Mouse (Mus musculus) CH12.LX (cell line): ENCODE data around the gene Ddi2. TPM values are rescaled to one million over a fixed set of nuclear protein-coding genes. Genes with fewer than 3 reads are reported as not detected.

Source experiments
- DNase-seq: peaks from one replicate; pipeline ENCODE4 v3.0.0-alpha.2; 2013; ENCODE audit errors: extremely low read depth
- H3K27ac ChIP-seq: 2 replicates; pipeline ENCODE4 v1.5.1; 2012; ENCODE audit warnings: low read depth, mild to moderate bottlenecking, control low read depth, moderate library complexity; ENCODE audit not compliant: insufficient read depth
- H3K27me3 ChIP-seq: replicated peaks from 2 replicates; pipeline ENCODE3; 2012; ENCODE audit warnings: inconsistent platforms
- H3K36me3 ChIP-seq, 2 experiments: replicated peaks in 1 of 2; 2 replicates each; pipeline versions ENCODE3 to v1.6.1; 2012; ENCODE audit warnings: inconsistent platforms in 1 of 2, low read length in 1 of 2, mild to moderate bottlenecking in 1 of 2, mixed read lengths in 1 of 2, moderate library complexity in 1 of 2; ENCODE audit not compliant: control insufficient read depth in 1 of 2, insufficient read depth in 1 of 2
- H3K4me1 ChIP-seq, 2 experiments: 2 replicates each; pipeline ENCODE4 v1.6.1; 2012; ENCODE audit warnings: inconsistent platforms in 1 of 2, moderate library complexity in 1 of 2; ENCODE audit not compliant: insufficient read depth in 2 of 2, control insufficient read depth in 1 of 2
- H3K4me2 ChIP-seq: 2 replicates; pipeline ENCODE4 v1.6.1; 2012; ENCODE audit warnings: low read depth, mild to moderate bottlenecking, control low read depth; ENCODE audit not compliant: poor library complexity, insufficient read depth, severe bottlenecking
- H3K4me3 ChIP-seq, 3 experiments: fragments of 150-350 bp in 1 of 3; sonication (generic) in 1 of 3; replicated peaks in 1 of 3; 2 replicates each; pipeline versions ENCODE3 to v1.5.1; 2011 to 2012; ENCODE audit warnings: low read depth in 2 of 3, low read length in 2 of 3, mild to moderate bottlenecking in 2 of 3, moderate library complexity in 2 of 3, control low read depth in 1 of 3, improper control_type of control experiment in 1 of 3, inconsistent platforms in 1 of 3, mixed read lengths in 1 of 3; ENCODE audit not compliant: poor library complexity in 1 of 3
- H3K79me2 ChIP-seq: replicated peaks from 2 replicates; pipeline ENCODE4 v1.6.1; 2012; ENCODE audit warnings: mild to moderate bottlenecking, moderate library complexity; ENCODE audit not compliant: control insufficient read depth, poor library complexity, insufficient read depth, severe bottlenecking; ENCODE audit errors: extremely low read depth
- H3K9ac ChIP-seq: 2 replicates; pipeline ENCODE4 v1.6.1; 2012; ENCODE audit warnings: low read depth, mild to moderate bottlenecking, control low read depth, moderate library complexity; ENCODE audit not compliant: insufficient read depth
- H3K9me3 ChIP-seq: replicated peaks from 2 replicates; pipeline ENCODE3; 2012; ENCODE audit warnings: low read length, inconsistent platforms, mixed read lengths
- BHLHE40 ChIP-seq: IDR thresholded peaks from 2 replicates; pipeline ENCODE4 v1.6.1; 2011; ENCODE audit warnings: mild to moderate bottlenecking, low read depth, low read length, improper control_type of control experiment
- CHD1 ChIP-seq: IDR thresholded peaks from 2 replicates; pipeline ENCODE4 v1.6.1; 2012; ENCODE audit warnings: low read depth, low read length, improper control_type of control experiment, inconsistent platforms
- CTCF ChIP-seq, 2 experiments: IDR thresholded peaks in 1 of 2; conservative IDR thresholded peaks in 1 of 2; 2 replicates each; pipeline ENCODE4 v1.5.1; 2011 to 2012; ENCODE audit warnings: low read depth in 2 of 2, low read length in 2 of 2, improper control_type of control experiment in 1 of 2, inconsistent platforms in 1 of 2, mild to moderate bottlenecking in 1 of 2, moderate library complexity in 1 of 2
- E2F4 ChIP-seq: IDR thresholded peaks from 2 replicates; pipeline ENCODE4 v1.6.1; 2011; ENCODE audit warnings: low read depth, low read length, improper control_type of control experiment; ENCODE audit not compliant: insufficient replicate concordance
- EP300 ChIP-seq: IDR thresholded peaks from 2 replicates; pipeline ENCODE4 v1.6.1; 2011; ENCODE audit warnings: low read length, improper control_type of control experiment
- HCFC1 ChIP-seq: IDR thresholded peaks from 2 replicates; pipeline ENCODE4 v1.6.1; 2012; ENCODE audit warnings: low read depth, mild to moderate bottlenecking, inconsistent platforms, low read length, improper control_type of control experiment
- IRF4 ChIP-seq: IDR thresholded peaks from 2 replicates; pipeline ENCODE4 v1.6.1; 2014; ENCODE audit warnings: low read depth, mild to moderate bottlenecking, inconsistent platforms, low read length, improper control_type of control experiment
- JUND ChIP-seq: conservative IDR thresholded peaks from 2 replicates; pipeline ENCODE4 v1.6.1; 2011; ENCODE audit warnings: low read depth, low read length, improper control_type of control experiment
- KAT2A ChIP-seq: IDR thresholded peaks from 2 replicates; pipeline ENCODE4 v1.6.1; 2012; ENCODE audit warnings: low read length, improper control_type of control experiment, inconsistent platforms; ENCODE audit not compliant: insufficient replicate concordance
- MAFK ChIP-seq: IDR thresholded peaks from 2 replicates; pipeline ENCODE4 v1.6.1; 2011; ENCODE audit warnings: low read length, improper control_type of control experiment; ENCODE audit not compliant: insufficient replicate concordance
- MAX ChIP-seq: IDR thresholded peaks from 2 replicates; pipeline ENCODE4 v1.6.1; 2011; ENCODE audit warnings: low read length, improper control_type of control experiment
- MAZ ChIP-seq: IDR thresholded peaks from 2 replicates; pipeline ENCODE4 v1.6.1; 2012; ENCODE audit warnings: low read depth, mild to moderate bottlenecking, inconsistent platforms, low read length, improper control_type of control experiment, moderate library complexity
- MEF2A ChIP-seq: IDR thresholded peaks from 2 replicates; pipeline ENCODE4 v1.6.1; 2014; ENCODE audit warnings: low read depth, mild to moderate bottlenecking, inconsistent platforms, low read length, improper control_type of control experiment, borderline replicate concordance
- NELFE ChIP-seq: IDR thresholded peaks from 2 replicates; pipeline ENCODE4 v1.6.1; 2011; ENCODE audit warnings: low read depth, low read length, improper control_type of control experiment
- NRF1 ChIP-seq: IDR thresholded peaks from 2 replicates; pipeline ENCODE4 v1.6.1; 2014; ENCODE audit warnings: low read depth, mild to moderate bottlenecking, inconsistent platforms, low read length, improper control_type of control experiment, moderate library complexity
- POLR2AphosphoS2 ChIP-seq: IDR thresholded peaks from 2 replicates; pipeline ENCODE4 v1.6.1; 2011; ENCODE audit warnings: low read depth, low read length, improper control_type of control experiment
- RAD21 ChIP-seq: IDR thresholded peaks from 2 replicates; pipeline ENCODE4 v1.6.1; 2011; ENCODE audit warnings: low read depth, mild to moderate bottlenecking, low read length, improper control_type of control experiment, moderate library complexity
- SIN3A ChIP-seq: IDR thresholded peaks from 2 replicates; pipeline ENCODE4 v1.6.1; 2012; ENCODE audit warnings: low read length, improper control_type of control experiment, inconsistent platforms
- SMC3 ChIP-seq: IDR thresholded peaks from 2 replicates; pipeline ENCODE4 v1.6.1; 2011; ENCODE audit warnings: low read depth, low read length, improper control_type of control experiment
- TBP ChIP-seq: conservative IDR thresholded peaks from 2 replicates; pipeline ENCODE4 v1.6.1; 2011; ENCODE audit warnings: low read depth, low read length, improper control_type of control experiment
- TCF12 ChIP-seq: IDR thresholded peaks from 2 replicates; pipeline ENCODE4 v1.6.1; 2014; ENCODE audit warnings: low read depth, mild to moderate bottlenecking, inconsistent platforms, low read length, improper control_type of control experiment
- USF1 ChIP-seq: IDR thresholded peaks from 2 replicates; pipeline ENCODE4 v1.6.1; 2014; ENCODE audit warnings: low read depth, mild to moderate bottlenecking, inconsistent platforms, low read length, improper control_type of control experiment
- USF2 ChIP-seq: conservative IDR thresholded peaks from 2 replicates; pipeline ENCODE4 v1.6.1; 2011; ENCODE audit warnings: low read depth, low read length, improper control_type of control experiment
- ZC3H11A ChIP-seq: IDR thresholded peaks from 2 replicates; pipeline ENCODE4 v1.6.1; 2012; ENCODE audit warnings: low read depth, mild to moderate bottlenecking, inconsistent platforms, low read length, improper control_type of control experiment
- ZMIZ1 ChIP-seq: IDR thresholded peaks from 2 replicates; pipeline ENCODE4 v1.6.1; 2012; ENCODE audit warnings: low read depth, mild to moderate bottlenecking, inconsistent platforms, low read length, improper control_type of control experiment
- ZNF384 ChIP-seq: IDR thresholded peaks from 2 replicates; pipeline ENCODE4 v1.6.1; 2012; ENCODE audit warnings: low read depth, low read length, improper control_type of control experiment, inconsistent platforms
- dilution Hi-C: fragments of 300-500 bp; cut with MboI; formaldehyde crosslinking; loops from 2 replicates; pipeline ENCODE4 v1.14.3; 2020; ENCODE audit warnings: low sequenced_read_pairs; ENCODE audit not compliant: extremely low pct_unique_long_range_greater_than_20kb, extremely low pct_ligation_motif_present
- in situ Hi-C: fragments of 300-500 bp; cut with MboI; formaldehyde crosslinking; loops from 3 replicates; pipeline ENCODE4 v1.14.3; 2019; ENCODE audit warnings: low sequenced_read_pairs, low pct_ligation_motif_present, low pct_unique_long_range_greater_than_20kb, mixed read lengths
- polyA plus RNA-seq: library from polyadenylated mRNA; unstranded; fragments of >175 nt; gene quantifications from 2 replicates; pipeline ENCODE4 v1.2.1, GENCODE M21; 2012; ENCODE audit warnings: low read depth; ENCODE audit not compliant: insufficient read length
- total RNA-seq, 2 experiments: library from RNA; depleted of rRNA; stranded (reverse); fragments of 300-350 nt in 1 of 2; fragments of >200 nt in 1 of 2; gene quantifications; 2 replicates each; pipeline ENCODE4 v1.2.3; 2012 to 2014

Ddi2 gene
- total and polyA plus RNA-seq, 3 experiments = 18.0 to 37.3 (median 19.9) TPM

DNA sequence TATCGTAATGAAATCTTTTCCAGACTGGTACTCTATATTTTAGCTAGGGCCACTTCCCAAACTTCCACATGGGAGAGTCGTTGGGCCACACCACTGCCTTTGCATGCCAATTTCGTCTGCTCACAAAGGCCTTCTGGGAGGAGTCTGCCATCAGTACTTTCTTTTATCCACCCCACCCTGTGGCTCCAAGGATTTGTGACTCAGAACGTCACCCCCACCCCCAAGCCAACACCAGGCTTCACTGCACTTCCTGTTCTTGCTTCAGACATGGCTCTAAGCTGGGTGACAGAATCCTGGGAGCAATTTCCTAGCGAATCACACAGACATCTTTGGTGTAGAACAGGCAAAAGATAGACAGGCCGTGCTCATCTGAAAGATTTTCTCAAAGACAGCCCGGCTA, 41.5 kb downstream of the Ddi2 start:
- Histone ChIP-seq H3K27me3 (no peaks in the 10 kb centered on the region), H3K9me3 (no peaks in the 10 kb centered on the region), H3K4me1 (peaks cover 4 to 18% of the 10 kb centered on the region in 2 experiments)
- in situ Hi-C loops = no loop called here
- dilution Hi-C loops = no loop called here
- no peak for TF ChIP-seq SIN3A
- no peak for TF ChIP-seq USF2
- TF ChIP-seq MEF2A = no peak
- no peak for TF ChIP-seq SMC3
- TF ChIP-seq MAZ = no peak
- no peak for TF ChIP-seq IRF4
- TF ChIP-seq MAFK = no peak
- no peak for TF ChIP-seq ZC3H11A
- no peak for TF ChIP-seq NRF1
- no peak for TF ChIP-seq CHD1
- no peak for TF ChIP-seq E2F4
- TF ChIP-seq RAD21 = no peak
- TF ChIP-seq NELFE = no peak
- no peak for TF ChIP-seq JUND
- no peak for TF ChIP-seq EP300
- no peak for TF ChIP-seq USF1
- no peak for TF ChIP-seq KAT2A
- no peak for TF ChIP-seq HCFC1
- TF ChIP-seq TBP = no peak
- TF ChIP-seq, all 38 proteins: peak for 0
- no peaks in the 10 kb centered on the region for H3K79me2 ChIP-seq
- DNase-seq = no peak
- H3K4me2 ChIP-seq = no peak overlapping the region
- H3K36me3 ChIP-seq = peaks cover 37 to 71% of the 10 kb centered on the region in 2 experiments
- no peak overlapping the region for H3K9ac ChIP-seq
- H3K27ac ChIP-seq = no peak overlapping the region
- H3K4me3 ChIP-seq = no peak overlapping the region

DNA sequence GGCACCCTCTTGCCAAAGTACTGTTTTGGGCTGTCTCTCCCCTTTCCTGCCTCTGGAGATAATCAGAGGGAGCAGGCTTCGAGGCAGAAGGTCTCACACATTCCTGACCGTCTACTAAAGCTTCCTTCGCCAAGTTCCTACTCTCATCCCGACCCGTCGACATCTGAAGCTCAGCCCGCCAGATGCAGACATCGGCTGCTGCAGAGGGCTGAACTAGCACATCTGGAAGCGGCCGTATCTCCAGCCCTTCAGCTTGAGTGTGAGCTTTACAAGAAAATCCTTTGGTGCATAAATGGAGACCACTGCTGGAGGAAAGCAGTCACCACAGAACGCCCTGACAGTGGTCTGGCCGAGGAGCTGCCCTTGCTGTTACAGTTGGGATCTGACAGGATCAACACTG, 42.3 kb downstream of the Ddi2 start:
- Histone ChIP-seq H3K4me3 (no peak overlapping the region), H3K4me1 (peaks cover 13 to 27% of the 10 kb centered on the region in 2 experiments), H3K4me2 (no peak overlapping the region), H3K27ac (no peak overlapping the region), H3K9me3 (no peaks in the 10 kb centered on the region), H3K79me2 (no peaks in the 10 kb centered on the region), H3K27me3 (no peaks in the 10 kb centered on the region), H3K9ac (no peak overlapping the region), H3K36me3 (peaks cover 30 to 62% of the 10 kb centered on the region in 2 experiments)
- in situ Hi-C loops = no loop called here
- TF ChIP-seq BHLHE40 (no peak), USF2 (no peak), TCF12 (no peak), JUND (no peak), ZNF384 (no peak), MAX (no peak), NELFE (no peak), POLR2AphosphoS2 (no peak), RAD21 (no peak), CTCF (conservative IDR thresholded peaks at IDR 0.05 in 1 of 2, IDR thresholded peaks at IDR 0.05 in 1 of 2; ENCODE audit: low read depth in 2 of 2, low read length in 2 of 2) (no peak), ZMIZ1 (no peak)
- DNase-seq = no peak
- dilution Hi-C loops = no loop called here
